Mouse (Mus musculus) ES-Bruce4 (cell line): Measurements from ENCODE around the gene Cracr2a. TPM values are rescaled to one million over a fixed set of nuclear protein-coding genes. Genes with fewer than 3 reads are reported as not detected.
A peak's percentile ranks its signal among the peaks of the same experiment; 100 is the strongest.

Source experiments
- H3K27ac ChIP-seq: 2 replicates; pipeline ENCODE4 v1.5.1; 2012; ENCODE audit warnings: low read length, inconsistent platforms; ENCODE audit not compliant: insufficient read depth
- H3K27me3 ChIP-seq: 2 replicates; pipeline ENCODE4 v1.6.1; 2012; ENCODE audit warnings: mild to moderate bottlenecking, low read length, inconsistent platforms; ENCODE audit not compliant: control insufficient read depth, poor library complexity, insufficient read depth, severe bottlenecking
- H3K36me3 ChIP-seq: 2 replicates; pipeline ENCODE4 v1.6.1; 2012; ENCODE audit warnings: inconsistent platforms, mild to moderate bottlenecking, low read length, moderate library complexity; ENCODE audit not compliant: control insufficient read depth, poor library complexity, insufficient read depth, severe bottlenecking
- H3K4me1 ChIP-seq: one replicate; pipeline ENCODE4 v1.8.1; 2011; ENCODE audit warnings: low read length; ENCODE audit not compliant: control insufficient read depth, insufficient read depth
- H3K4me3 ChIP-seq: 2 replicates; pipeline ENCODE4 v1.5.1; 2011; ENCODE audit warnings: low read depth, mild to moderate bottlenecking, low read length
- H3K9ac ChIP-seq: 2 replicates; pipeline ENCODE4 v1.6.1; 2012; ENCODE audit warnings: low read depth, mild to moderate bottlenecking, inconsistent platforms; ENCODE audit not compliant: poor library complexity, severe bottlenecking
- H3K9me3 ChIP-seq: replicated peaks from 2 replicates; pipeline ENCODE4 v1.6.1; 2012; ENCODE audit warnings: mild to moderate bottlenecking, low read length, inconsistent platforms; ENCODE audit not compliant: control insufficient read depth, poor library complexity, insufficient read depth, severe bottlenecking
- CTCF ChIP-seq: IDR thresholded peaks from one replicate; pipeline ENCODE4 v1.8.1; 2011; ENCODE audit warnings: low read depth, low read length
- EP300 ChIP-seq: IDR thresholded peaks from 2 replicates; pipeline ENCODE4 v1.6.1; 2011; ENCODE audit warnings: low read depth, low read length; ENCODE audit not compliant: insufficient read depth
- POLR2A ChIP-seq: IDR thresholded peaks from one replicate; pipeline ENCODE4 v1.8.1; 2011; ENCODE audit warnings: low read length; ENCODE audit not compliant: insufficient read depth
- polyA plus RNA-seq: library from polyadenylated mRNA; stranded (reverse); fragments of >200 nt; gene quantifications from 2 replicates; pipeline ENCODE4 v1.2.4, GENCODE M21; 2011; ENCODE audit warnings: low read depth; ENCODE audit not compliant: missing spikeins, insufficient read depth, insufficient read length

Cracr2a gene
- polyA plus RNA-seq, 1 experiment: 0.19 TPM

DNA sequence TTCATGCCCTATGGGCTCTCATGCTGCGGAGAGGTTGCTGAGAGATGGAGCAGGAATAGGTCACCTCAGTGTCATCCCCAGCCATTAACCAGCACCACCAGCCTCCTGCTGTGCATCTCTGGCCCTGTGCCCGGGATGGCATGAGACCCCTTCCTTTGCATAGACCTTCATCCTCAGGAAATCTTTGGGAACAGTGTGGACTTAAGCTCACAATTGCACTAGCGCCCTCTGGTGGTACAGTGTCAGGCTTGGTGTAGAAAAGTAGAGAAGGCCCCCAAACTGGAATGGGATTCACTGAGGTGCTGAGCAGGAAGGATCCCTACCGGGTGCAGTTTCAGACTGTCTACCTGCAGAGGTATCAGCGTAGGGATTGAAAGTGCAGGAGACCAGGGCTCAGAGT, 64.0 kb downstream of the Cracr2a start:
- no peaks in the 10 kb centered on the region for H3K4me1 ChIP-seq
- H3K27ac ChIP-seq: no peak overlapping the region
- TF ChIP-seq EP300: no peak
- TF ChIP-seq CTCF: peak; percentile 50
- no peaks in the 10 kb centered on the region for H3K9me3 ChIP-seq
- H3K27me3 ChIP-seq: no peaks in the 10 kb centered on the region
- H3K36me3 ChIP-seq: no peaks in the 10 kb centered on the region
- H3K4me3 ChIP-seq: no peak overlapping the region
- H3K9ac ChIP-seq: no peak overlapping the region

- H3K9me3 ChIP-seq: no peaks in the 10 kb centered on the region
- no peak overlapping the region for H3K4me3 ChIP-seq
- no peak overlapping the region for H3K27ac ChIP-seq
- no peaks in the 10 kb centered on the region for H3K27me3 ChIP-seq
- H3K36me3 ChIP-seq: no peaks in the 10 kb centered on the region
- no peak for TF ChIP-seq EP300
- no peak for TF ChIP-seq POLR2A
- no peak for TF ChIP-seq CTCF
- H3K4me1 ChIP-seq: no peaks in the 10 kb centered on the region
- no peak overlapping the region for H3K9ac ChIP-seq
These were observed 66.3 kb downstream of the Cracr2a start for GRCm38 (mm10) chr6:127627453-127627852.

DNA sequence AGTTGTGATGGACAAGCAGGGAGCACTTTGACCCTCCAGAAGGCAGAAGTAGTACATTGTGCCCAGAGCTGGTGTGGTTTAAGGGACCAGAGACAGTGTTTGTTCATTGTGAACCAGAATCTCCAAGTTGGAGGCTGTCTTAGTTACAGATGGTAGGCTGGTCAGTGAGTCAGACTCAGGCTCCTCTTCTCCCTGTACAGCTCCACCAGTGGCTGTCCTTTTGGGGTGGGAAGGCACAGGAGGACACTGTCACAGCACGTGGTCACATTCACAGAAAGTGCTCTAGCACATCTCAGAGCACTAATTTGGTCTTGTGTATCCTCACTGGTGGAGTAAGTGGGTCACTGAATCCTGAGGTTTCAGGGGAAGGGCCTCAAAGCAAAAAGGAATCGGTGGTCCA, 68.1 kb downstream of the Cracr2a start:
- H3K9me3 ChIP-seq: no peaks in the 10 kb centered on the region
- H3K27ac ChIP-seq: no peak overlapping the region
- no peak for TF ChIP-seq POLR2A
- no peak for TF ChIP-seq CTCF
- TF ChIP-seq EP300: no peak
- H3K4me1 ChIP-seq: no peaks in the 10 kb centered on the region
- no peak overlapping the region for H3K4me3 ChIP-seq
- H3K27me3 ChIP-seq: no peaks in the 10 kb centered on the region
- H3K36me3 ChIP-seq: no peaks in the 10 kb centered on the region
- no peak overlapping the region for H3K9ac ChIP-seq

GRCm38 (mm10) chr6:127634858-127635257, 73.7 kb downstream of the Cracr2a start:
- no peaks in the 10 kb centered on the region for H3K36me3 ChIP-seq
- H3K9me3 ChIP-seq: no peaks in the 10 kb centered on the region
- TF ChIP-seq CTCF (no peak), EP300 (no peak), POLR2A (no peak)
- no peaks in the 10 kb centered on the region for H3K27me3 ChIP-seq
- H3K4me1 ChIP-seq: no peaks in the 10 kb centered on the region
- H3K4me3 ChIP-seq: no peak overlapping the region
- H3K9ac ChIP-seq: no peak overlapping the region
- H3K27ac ChIP-seq: no peak overlapping the region

GRCm38 (mm10) chr6:127635462-127636189, 74.5 kb downstream of the Cracr2a start:
- Histone ChIP-seq H3K27ac (no peak overlapping the region), H3K4me3 (no peak overlapping the region), H3K4me1 (no peaks in the 10 kb centered on the region), H3K36me3 (no peaks in the 10 kb centered on the region), H3K27me3 (no peaks in the 10 kb centered on the region), H3K9me3 (no peaks in the 10 kb centered on the region), H3K9ac (no peak overlapping the region)
- TF ChIP-seq POLR2A (no peak), CTCF (no peak), EP300 (no peak)

DNA sequence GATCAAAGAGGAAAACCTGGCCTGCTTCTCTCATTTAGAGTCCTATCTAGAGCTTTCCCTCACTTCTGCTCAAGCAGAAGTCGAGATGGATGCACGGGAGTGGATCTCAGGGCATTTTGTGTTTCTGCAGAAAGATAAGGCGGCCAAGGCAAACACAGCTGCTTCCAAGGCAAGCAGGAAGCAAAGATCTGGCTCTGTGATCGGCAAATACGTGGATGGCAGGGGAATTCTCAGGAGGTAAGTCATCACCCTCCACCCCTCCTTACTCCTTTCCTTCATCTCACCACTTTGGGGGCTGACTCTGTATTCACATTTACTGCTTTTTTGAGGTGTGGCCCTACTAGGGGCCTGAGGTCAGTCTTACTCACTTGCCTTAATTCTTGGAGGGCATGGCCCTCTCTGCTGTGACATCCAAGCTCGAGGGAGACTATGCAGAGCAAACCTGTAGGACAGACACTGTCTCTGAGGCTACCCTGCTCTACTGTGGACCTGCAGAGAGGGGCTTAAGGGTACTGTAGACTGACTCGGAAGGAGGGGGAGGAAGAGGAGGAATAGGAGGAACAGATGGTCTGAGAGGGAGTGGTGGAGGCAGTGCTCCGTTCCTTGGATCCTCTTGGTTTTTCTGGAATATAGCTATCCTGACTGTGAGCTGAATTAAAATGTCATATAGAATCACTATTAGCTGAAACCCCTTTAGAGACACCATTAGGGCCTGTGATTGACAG, 80.1 kb downstream of the Cracr2a start:
- H3K4me1 ChIP-seq: no peaks in the 10 kb centered on the region
- H3K36me3 ChIP-seq: no peaks in the 10 kb centered on the region
- H3K4me3 ChIP-seq: no peak overlapping the region
- no peaks in the 10 kb centered on the region for H3K9me3 ChIP-seq
- H3K27me3 ChIP-seq: no peaks in the 10 kb centered on the region
- H3K9ac ChIP-seq: no peak overlapping the region
- no peak overlapping the region for H3K27ac ChIP-seq
- no peak for TF ChIP-seq EP300
- TF ChIP-seq POLR2A: no peak
- TF ChIP-seq CTCF: no peak
